Mouse (Mus musculus) thymus, adult 2 months (tissue): ENCODE data around the gene Eif2ak4.

Experiments used
- CTCF ChIP-seq: fragments of 200-500 bp; IDR thresholded peaks from 2 replicates; pipeline ENCODE4 v1.5.1; 2012; ENCODE audit warnings: mild to moderate bottlenecking, control low read depth, low read length, moderate library complexity, borderline replicate concordance; ENCODE audit not compliant: control insufficient read depth, poor library complexity, insufficient read depth; ENCODE audit errors: extremely low read depth
- POLR2A ChIP-seq: fragments of 200-500 bp; IDR thresholded peaks from 2 replicates; pipeline ENCODE4 v1.6.1; 2012; ENCODE audit warnings: mild to moderate bottlenecking, low read length, control low read depth, moderate library complexity; ENCODE audit not compliant: control insufficient read depth, poor library complexity, insufficient read depth; ENCODE audit errors: extremely low read depth

DNA sequence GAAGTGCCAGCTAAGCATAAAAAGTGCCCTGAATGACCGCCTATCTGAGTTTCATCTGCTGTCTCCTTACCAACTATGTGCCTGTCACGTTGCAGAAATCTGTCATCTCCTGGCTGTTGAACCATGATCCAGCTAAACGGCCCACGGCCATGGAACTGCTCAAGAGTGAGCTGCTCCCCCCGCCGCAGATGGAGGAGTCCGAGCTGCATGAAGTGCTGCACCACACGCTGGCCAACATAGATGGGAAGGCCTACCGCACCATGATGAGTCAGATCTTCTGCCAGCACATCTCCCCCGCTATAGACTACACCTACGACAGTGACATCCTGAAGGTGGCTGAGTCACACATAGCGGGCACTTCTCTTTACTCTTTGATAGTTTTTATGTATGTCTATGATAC lies 59.8 kb downstream of the Eif2ak4 start:
- TF ChIP-seq CTCF (no peak), POLR2A (no peak)
